Mouse (Mus musculus) G1E (cell line): ENCODE data around the gene Gabrp.

ENCODE experiments used
- CTCF ChIP-seq: IDR thresholded peaks from 2 replicates; pipeline ENCODE4 v1.5.1; 2012; ENCODE audit warnings: low read depth, low read length, inconsistent platforms, mixed read lengths
- POLR2AphosphoS5 ChIP-seq: IDR thresholded peaks from 2 replicates; pipeline ENCODE4 v1.6.1; 2012; ENCODE audit warnings: low read depth, low read length, inconsistent platforms; ENCODE audit not compliant: insufficient replicate concordance

DNA sequence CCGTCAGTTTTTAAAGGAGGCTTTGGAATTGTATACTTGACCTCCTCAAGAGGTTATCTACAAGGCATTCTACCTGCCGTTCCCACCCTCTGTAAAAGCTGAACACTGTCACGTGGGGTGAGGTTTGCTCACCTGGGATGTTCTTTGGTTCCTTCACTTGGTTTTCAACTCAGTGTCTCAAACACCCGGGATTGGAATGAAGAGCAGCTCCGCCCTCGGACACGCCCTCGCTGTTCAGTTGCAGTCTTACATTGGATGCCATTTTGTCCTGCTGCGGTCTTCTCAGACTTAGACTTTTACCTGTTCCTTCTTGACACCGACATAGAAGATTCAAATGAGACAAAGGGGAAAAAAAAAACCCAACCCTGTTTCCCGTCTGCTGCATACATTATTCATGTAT lies 34.6 kb downstream of the Gabrp start:
- no peak for TF ChIP-seq CTCF
- no peak for TF ChIP-seq POLR2AphosphoS5
